Mouse (Mus musculus): Measurements from ENCODE around the gene Il23a.
"Not testable (repeated sequence)": the region's sequence is repeated elsewhere in the genome, so short reads cannot be mapped to it uniquely, and the experiment has no call there.

The Il23a gene

GRCm38 (mm10) chr10:128303126-128304021, 4.8 kb upstream of the Il23a start, which contains the start of gene Pan2:
TSS of gene Pan2 (plus strand) at chr10:128303335.
- peak; percentile 99 to 100 for DNase-seq

DNA sequence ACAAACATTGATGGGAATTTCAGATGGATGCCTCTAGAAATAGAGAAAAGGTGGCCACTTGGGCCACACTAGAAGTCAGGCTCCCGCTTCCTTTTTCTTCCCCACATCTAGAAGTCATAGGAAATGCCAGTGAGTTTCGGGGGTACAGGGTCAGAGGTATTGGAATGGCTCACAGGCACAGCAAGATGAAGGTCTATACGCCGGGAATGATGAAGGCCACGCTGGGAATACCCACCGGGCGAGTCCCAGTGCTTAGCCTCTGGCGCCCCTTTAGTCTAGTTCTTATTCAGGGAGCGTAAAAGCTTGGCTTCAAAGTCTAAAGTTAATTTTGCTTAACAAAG, 4.2 kb upstream of the Il23a start:
- peak in 1 of 2 experiments; percentile 51 for DNase-seq

DNA sequence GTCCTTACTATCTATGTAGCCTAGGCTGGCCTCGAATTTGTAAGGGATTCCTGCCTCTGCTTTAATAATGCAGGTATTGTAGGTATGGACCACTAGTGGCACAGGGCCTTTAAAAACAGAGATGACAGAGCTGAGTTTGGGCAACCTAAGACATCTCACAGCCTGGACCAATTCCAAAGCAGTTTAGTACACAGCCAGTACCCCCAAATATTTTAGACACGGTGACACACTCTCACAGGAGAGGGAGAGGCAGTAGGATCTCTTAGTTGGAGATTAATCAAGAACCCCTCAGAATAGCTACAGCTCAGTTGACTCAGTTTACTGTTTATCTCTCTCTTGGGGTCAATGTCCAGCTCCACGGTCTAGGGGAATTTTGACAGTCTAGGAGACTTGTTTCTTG, 3.8 kb upstream of the Il23a start:
- no peak for DNase-seq

DNA sequence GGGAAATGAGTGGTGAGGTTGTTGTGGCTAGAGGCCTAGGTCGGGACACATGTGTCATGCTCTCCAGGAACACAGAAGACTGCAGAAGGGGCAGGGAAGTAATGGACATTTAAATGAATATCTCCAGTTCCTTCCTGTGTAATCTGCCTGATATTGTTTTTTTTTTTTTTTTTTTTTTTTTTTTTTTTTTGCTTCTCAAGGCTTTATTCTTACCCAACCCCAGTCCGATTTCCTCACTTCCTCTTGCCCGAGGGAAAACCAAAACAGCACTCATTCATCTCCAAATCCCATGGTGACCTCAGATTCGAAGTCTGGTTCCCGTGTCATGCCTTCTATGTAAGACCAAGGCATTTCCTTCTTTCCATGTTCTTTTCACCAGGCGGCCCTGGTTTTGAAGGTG, 309 bp downstream of the Il23a start:
- DNase-seq = no peak

- DNase-seq = peak in 1 of 2 experiments; percentile 56
Observed at GRCm38 (mm10) chr10:128297622-128298021, 930 bp downstream of the Il23a start.

- no peak for DNase-seq
Observed at GRCm38 (mm10) chr10:128297221-128297620, 1.3 kb downstream of the Il23a start.

DNA sequence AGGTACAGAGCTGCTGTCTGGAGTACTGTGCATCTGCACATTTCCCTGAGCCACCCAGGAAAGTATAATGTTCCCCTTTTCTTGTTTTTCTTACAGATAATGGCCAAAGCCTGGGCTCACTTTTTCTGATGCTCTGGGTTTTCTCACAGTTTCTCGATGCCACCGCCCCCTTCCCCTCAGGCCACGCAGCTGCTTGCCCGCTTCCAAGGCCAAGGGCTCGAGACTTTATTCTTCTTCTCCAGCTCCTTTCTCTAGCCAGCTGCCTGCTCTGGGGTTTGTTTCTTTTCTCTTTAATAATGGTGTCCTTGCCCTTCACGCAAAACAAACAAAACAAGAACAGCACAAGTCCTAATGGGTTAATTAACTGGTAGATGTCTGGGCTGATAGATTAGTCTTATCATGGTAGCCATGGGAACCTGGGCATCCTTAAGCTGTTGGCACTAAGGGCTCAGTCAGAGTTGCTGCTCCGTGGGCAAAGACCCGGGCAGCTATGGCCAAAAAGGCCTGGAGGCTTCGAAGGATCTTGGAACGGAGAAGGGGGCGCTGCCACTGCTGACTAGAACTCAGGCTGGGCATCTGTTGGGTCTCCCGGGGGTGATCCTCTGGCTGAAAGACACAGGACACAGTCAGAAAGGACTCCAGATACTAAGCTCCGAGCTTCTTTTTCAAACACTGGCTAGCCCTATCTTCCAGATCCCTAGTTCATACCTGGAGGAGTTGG, 2.0 kb downstream of the Il23a start:
- no peak for DNase-seq

- not testable (repeated sequence) for DNase-seq
Observed at GRCm38 (mm10) chr10:128290594-128290993, 8.0 kb downstream of the Il23a start.

GRCm38 (mm10) chr10:128283604-128284579, 14.7 kb downstream of the Il23a start:
- DNase-seq = peak; percentile 71 to 84

DNA sequence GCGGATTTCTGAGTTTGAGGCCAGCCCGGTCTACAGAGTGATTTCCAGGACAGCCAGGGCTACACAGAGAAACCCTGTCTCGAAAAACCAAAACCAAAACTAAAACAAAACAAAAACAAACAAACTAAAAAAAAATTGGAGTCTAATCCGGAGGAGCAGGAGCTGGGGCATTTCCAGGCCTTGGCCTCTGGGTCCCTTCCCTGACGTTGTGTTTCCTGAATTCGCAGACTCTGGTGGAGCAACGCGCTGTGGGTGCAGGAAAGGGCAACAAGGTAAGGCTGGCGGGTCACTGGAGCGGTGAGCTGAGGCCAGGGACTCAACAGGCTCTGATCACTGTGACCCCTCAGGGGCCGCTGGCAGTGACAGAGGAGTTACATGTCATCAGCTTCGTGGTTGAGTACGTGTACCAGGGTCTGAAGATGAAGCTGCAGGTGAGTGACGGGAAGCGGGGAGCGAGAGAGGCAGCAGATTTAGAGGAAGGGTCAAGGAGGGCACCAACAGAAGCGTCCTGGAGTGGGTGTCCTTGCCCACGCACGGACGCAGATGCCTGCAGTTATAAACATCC, 15.6 kb downstream of the Il23a start:
- DNase-seq = peak; percentile 34 to 59

DNA sequence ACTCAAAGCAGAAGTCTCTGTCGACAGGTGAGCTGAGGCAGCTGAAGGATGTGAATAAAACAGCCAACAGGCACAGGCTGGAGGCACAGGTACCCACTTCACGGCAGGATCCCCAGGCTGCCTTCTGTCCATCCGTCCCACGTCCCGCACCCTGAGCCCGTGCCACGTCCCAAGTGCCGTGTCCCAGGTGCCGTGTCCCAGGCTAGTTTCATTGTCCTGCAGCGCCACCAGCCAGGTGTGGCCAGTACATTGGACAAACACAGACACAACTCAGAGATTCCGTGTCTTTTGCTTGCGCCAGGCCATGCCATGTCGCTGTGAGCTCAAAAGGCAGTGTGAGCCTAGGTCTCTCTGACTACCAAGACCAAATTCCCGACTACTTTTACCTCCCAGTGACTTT, 16.9 kb downstream of the Il23a start:
- no peak for DNase-seq

GRCm38 (mm10) chr10:128280943-128281342, 17.6 kb downstream of the Il23a start:
- peak; percentile 15 to 78 for DNase-seq

- DNase-seq = no peak
Observed at GRCm38 (mm10) chr10:128278158-128278557, 20.4 kb downstream of the Il23a start.

DNA sequence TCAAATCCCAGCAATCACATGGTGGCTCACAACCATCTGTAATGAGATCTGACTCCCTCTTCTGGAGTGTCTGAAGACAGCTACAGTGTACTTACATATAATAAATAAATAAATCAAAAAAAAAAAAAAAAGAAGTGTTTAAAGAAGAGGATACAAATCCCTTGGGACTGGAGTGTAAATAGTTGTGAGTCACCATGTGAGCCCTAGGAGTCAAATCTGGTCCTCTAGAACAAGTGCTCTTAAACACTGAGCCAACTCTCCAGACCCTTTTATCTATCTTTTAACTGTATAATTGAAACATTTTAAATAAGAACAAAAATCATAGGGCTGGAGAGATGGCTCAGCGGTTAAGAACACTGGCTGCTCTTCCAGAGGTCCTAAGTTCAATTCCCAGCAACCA, 23.2 kb downstream of the Il23a start:
- DNase-seq = not testable (repeated sequence)

GRCm38 (mm10) chr10:128272819-128273439, 25.6 kb downstream of the Il23a start:
- not testable (repeated sequence) for DNase-seq

DNA sequence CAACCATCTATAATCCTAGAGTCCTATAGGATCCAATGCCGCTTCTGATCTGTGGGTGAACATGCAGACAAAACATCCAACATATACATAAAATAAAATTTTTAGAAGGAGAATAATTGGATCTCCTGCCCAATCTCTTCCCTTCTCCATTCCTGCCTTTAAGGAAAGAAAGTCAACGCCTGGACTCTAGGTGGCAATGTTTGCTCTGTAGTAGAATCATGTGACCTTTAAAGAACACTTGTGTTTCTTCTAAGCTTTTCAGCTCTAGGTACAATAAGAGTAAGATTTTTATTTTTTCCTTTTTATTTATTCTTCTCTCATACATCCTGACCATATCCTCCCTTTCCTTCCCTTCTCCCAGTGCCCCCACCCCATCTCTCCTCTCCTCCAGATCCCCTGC, 26.7 kb downstream of the Il23a start:
- peak in 1 of 2 experiments; percentile 38 for DNase-seq

- no peak for DNase-seq
Observed at GRCm38 (mm10) chr10:128270866-128271265, 27.7 kb downstream of the Il23a start.

GRCm38 (mm10) chr10:128270287-128270841, 28.2 kb downstream of the Il23a start, which contains the start of gene Stat2:
TSS of gene Stat2 (plus strand) at chr10:128270559.
- DNase-seq = peak; percentile 99 to 100

DNA sequence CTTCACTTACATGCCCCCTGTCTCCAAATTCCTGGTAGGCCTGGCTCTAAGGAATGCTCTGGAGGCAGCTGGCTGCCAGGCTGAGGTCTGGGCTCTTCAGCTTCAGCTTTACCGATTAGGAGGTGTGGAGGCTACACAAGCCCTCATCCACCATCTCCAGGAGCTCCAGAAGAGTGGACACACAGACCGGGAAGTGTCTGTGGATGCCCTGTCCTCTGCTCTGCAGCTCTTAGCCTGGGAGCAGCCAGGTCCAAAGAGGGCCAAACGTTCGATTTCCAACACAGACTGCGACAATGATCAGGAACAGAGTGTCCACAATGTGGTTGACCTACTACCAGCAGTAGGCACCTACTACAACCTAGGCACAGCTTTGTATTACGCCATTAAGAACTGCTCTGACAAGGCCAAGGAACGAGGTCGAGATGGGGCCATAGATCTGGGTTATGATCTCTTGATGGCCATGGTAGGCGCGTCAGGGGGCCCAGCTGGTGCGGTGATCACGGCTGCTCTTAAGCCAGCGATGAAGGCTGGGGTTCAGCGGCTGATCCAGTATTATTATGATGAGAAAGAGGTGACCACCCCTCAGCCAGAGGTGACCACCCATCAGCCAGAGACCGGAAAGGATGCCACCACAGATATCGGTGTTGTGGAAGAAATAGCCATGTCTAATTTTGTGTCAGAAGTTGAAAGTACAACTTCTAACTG, 29.2 kb downstream of the Il23a start:
- no peak for DNase-seq

- DNase-seq = no peak
Observed at GRCm38 (mm10) chr10:128268371-128268770, 30.2 kb downstream of the Il23a start, which contains the start of gene Apof. TSS of gene Apof (plus strand) at chr10:128268671.

Measured in kidney, postnatal 25 days (tissue).